Mouse (Mus musculus): ENCODE measurements at regions not wholly inside any gene's neighbourhood (a gene's known extent, or its start where the extent isn't known, plus 50 kb on each side); places are given as distances from the start of the nearest gene placed in this dataset.

- no peak for DNase-seq
These were observed 100.6 kb upstream of the Trpc6 start for GRCm38 (mm10) chr9:8443315-8443714.

GRCm38 (mm10) chr9:8451471-8451870 is 92.5 kb upstream of the Trpc6 start:
- DNase-seq = peak; percentile 14 to 26

- DNase-seq = peak; percentile 12 to 18
These were observed 90.4 kb upstream of the Trpc6 start for GRCm38 (mm10) chr9:8453591-8453990.

- DNase-seq = peak; percentile 41 to 47
These were observed 89.4 kb upstream of the Trpc6 start for GRCm38 (mm10) chr9:8454557-8454956.

GRCm38 (mm10) chr9:8459084-8459571 is 84.8 kb upstream of the Trpc6 start:
- DNase-seq = no peak

GRCm38 (mm10) chr9:8461737-8462136 is 82.2 kb upstream of the Trpc6 start:
- no peak for DNase-seq

GRCm38 (mm10) chr9:8462881-8463280 is 81.1 kb upstream of the Trpc6 start:
- DNase-seq = no peak

- DNase-seq = no peak
These were observed 57.4 kb upstream of the Trpc6 start for GRCm38 (mm10) chr9:8486525-8486924.

- no peak for DNase-seq
These were observed 56.1 kb upstream of the Trpc6 start for GRCm38 (mm10) chr9:8487821-8488220.
